Mouse (Mus musculus) brown adipose tissue, adult 24 weeks (tissue): ENCODE results near the gene 2210011C24Rik. TPM values are rescaled to one million over a fixed set of nuclear protein-coding genes. Genes with fewer than 3 reads are reported as not detected.
"Not testable (repeated sequence)": the region's sequence is repeated elsewhere in the genome, so short reads cannot be mapped to it uniquely, and the experiment has no call there.

Source experiments
- H3K27ac ChIP-seq: fragments of 200-500 bp; replicated peaks from 2 replicates; pipeline ENCODE4 v1.5.1; 2012; ENCODE audit warnings: low read depth, mild to moderate bottlenecking, low read length
- H3K4me1 ChIP-seq: fragments of 200-500 bp; 2 replicates; pipeline ENCODE4 v1.6.1; 2012; ENCODE audit warnings: low read length, mixed read lengths; ENCODE audit not compliant: control insufficient read depth, insufficient read depth, insufficient read length
- H3K4me3 ChIP-seq: fragments of 200-500 bp; 2 replicates; pipeline ENCODE4 v1.5.1; 2012; ENCODE audit warnings: low read depth, mild to moderate bottlenecking, low read length, moderate library complexity; ENCODE audit not compliant: insufficient read depth
- polyA plus RNA-seq: library from polyadenylated mRNA; stranded (reverse); fragments of >200 nt; gene quantifications from 2 replicates; pipeline ENCODE4 v1.2.4, GENCODE M21; 2012; ENCODE audit not compliant: missing spikeins, insufficient read depth, insufficient read length

2210011C24Rik gene
- polyA plus RNA-seq, 1 experiment: not detected

GRCm38 (mm10) chr8:83990170-83990569 lies 21.8 kb downstream of the 2210011C24Rik start:
- Histone ChIP-seq H3K4me1 (no peaks in the 10 kb centered on the region), H3K4me3 (no peak overlapping the region), H3K27ac (no peak overlapping the region)

GRCm38 (mm10) chr8:83989243-83989642 lies 22.7 kb downstream of the 2210011C24Rik start:
- Histone ChIP-seq H3K27ac (no peak overlapping the region), H3K4me1 (no peaks in the 10 kb centered on the region), H3K4me3 (no peak overlapping the region)

GRCm38 (mm10) chr8:83983222-83983621 lies 28.7 kb downstream of the 2210011C24Rik start:
- H3K4me1 ChIP-seq, H3K27ac ChIP-seq, H3K4me3 ChIP-seq: not testable (repeated sequence)

- no peak overlapping the region for H3K27ac ChIP-seq
- H3K4me1 ChIP-seq: peaks cover 15% of the 10 kb centered on the region
- no peak overlapping the region for H3K4me3 ChIP-seq
Measured at GRCm38 (mm10) chr8:83982449-83982848, 29.5 kb downstream of the 2210011C24Rik start.

- peaks cover 24% of the 10 kb centered on the region for H3K4me1 ChIP-seq
- H3K27ac ChIP-seq: no peak overlapping the region
- H3K4me3 ChIP-seq: no peak overlapping the region
Measured at GRCm38 (mm10) chr8:83981533-83981932, 30.4 kb downstream of the 2210011C24Rik start.

GRCm38 (mm10) chr8:83980845-83981244 lies 31.1 kb downstream of the 2210011C24Rik start:
- no peak overlapping the region for H3K4me3 ChIP-seq
- H3K27ac ChIP-seq: no peak overlapping the region
- H3K4me1 ChIP-seq: peaks cover 28% of the 10 kb centered on the region

GRCm38 (mm10) chr8:83980250-83980649 lies 31.7 kb downstream of the 2210011C24Rik start:
- peaks cover 28% of the 10 kb centered on the region for H3K4me1 ChIP-seq
- H3K4me3 ChIP-seq: no peak overlapping the region
- H3K27ac ChIP-seq: no peak overlapping the region

- H3K4me3 ChIP-seq: peak overlapping the region; percentile 48
- H3K4me1 ChIP-seq: peaks cover 28% of the 10 kb centered on the region
- H3K27ac ChIP-seq: peak overlapping the region; percentile 80; the same call in 1 of the 2 replicates
Measured at GRCm38 (mm10) chr8:83978200-83978599, 33.8 kb downstream of the 2210011C24Rik start.

GRCm38 (mm10) chr8:83977646-83978045 lies 34.3 kb downstream of the 2210011C24Rik start:
- Histone ChIP-seq H3K27ac (peak overlapping the region; percentile 80), H3K4me3 (peak overlapping the region; percentile 48), H3K4me1 (peaks cover 28% of the 10 kb centered on the region)

- Histone ChIP-seq H3K27ac (peak overlapping the region; percentile 80), H3K4me1 (peaks cover 29% of the 10 kb centered on the region), H3K4me3 (peak overlapping the region; percentile 48; the same call in 1 of the 2 replicates)
Measured at GRCm38 (mm10) chr8:83976779-83977350, 35.1 kb downstream of the 2210011C24Rik start.

GRCm38 (mm10) chr8:83976101-83976630 lies 35.8 kb downstream of the 2210011C24Rik start:
- Histone ChIP-seq H3K27ac (peak overlapping the region; percentile 76), H3K4me1 (peaks cover 33% of the 10 kb centered on the region), H3K4me3 (0 out of 2 replicates have a peak overlapping the region, but pooled peaks have one; percentile 7)

- peak overlapping the region; percentile 75 for H3K4me3 ChIP-seq
- peak overlapping the region; percentile 76 for H3K27ac ChIP-seq
- peaks cover 30% of the 10 kb centered on the region for H3K4me1 ChIP-seq
Measured at GRCm38 (mm10) chr8:83974521-83974920, 37.5 kb downstream of the 2210011C24Rik start.

- Histone ChIP-seq H3K4me3 (peak overlapping the region; percentile 75), H3K4me1 (peaks cover 26% of the 10 kb centered on the region), H3K27ac (peak overlapping the region; percentile 76)
Measured at GRCm38 (mm10) chr8:83973161-83974031, 38.6 kb downstream of the 2210011C24Rik start.

- Histone ChIP-seq H3K27ac (peak within 1 kb of the TSS; percentile 76), H3K4me1 (peaks cover 18% of the 10 kb centered on the region), H3K4me3 (peak within 1 kb of the TSS; percentile 75)
Measured at GRCm38 (mm10) chr8:83972150-83973120, 39.5 kb downstream of the 2210011C24Rik start, which contains the start of gene Prkaca. TSS of gene Prkaca (plus strand) at chr8:83972993.
